Mouse (Mus musculus): Measurements from ENCODE around the gene Tmem269. TPM values are rescaled to one million over a fixed set of nuclear protein-coding genes. Genes with fewer than 3 reads are reported as not detected.

Tmem269 gene
- polyA plus RNA-seq, 1 experiment, result 1.2 TPM

- Histone ChIP-seq H3K4me3 (ENCODE audit: insufficient read depth, low read length) (peak overlapping the region; percentile 94), H3K27ac (ENCODE audit: insufficient read depth, low read length) (peak overlapping the region; percentile 75; the same call in 1 of the 2 replicates), H3K4me1 (ENCODE audit: control insufficient read depth, insufficient read depth, low read length) (peaks cover 4% of the 10 kb centered on the region; the same call in 1 of the 2 replicates)
- TF ChIP-seq CTCF (IDR thresholded peaks at IDR 0.05; ENCODE audit: extremely low read depth, insufficient read depth, low read length) (no peak), POLR2A (IDR thresholded peaks at IDR 0.05; ENCODE audit: extremely low read depth, insufficient read depth, low read length) (no peak)
These were observed 44.9 kb downstream of the Tmem269 start for GRCm38 (mm10) chr4:119172919-119173650.

DNA sequence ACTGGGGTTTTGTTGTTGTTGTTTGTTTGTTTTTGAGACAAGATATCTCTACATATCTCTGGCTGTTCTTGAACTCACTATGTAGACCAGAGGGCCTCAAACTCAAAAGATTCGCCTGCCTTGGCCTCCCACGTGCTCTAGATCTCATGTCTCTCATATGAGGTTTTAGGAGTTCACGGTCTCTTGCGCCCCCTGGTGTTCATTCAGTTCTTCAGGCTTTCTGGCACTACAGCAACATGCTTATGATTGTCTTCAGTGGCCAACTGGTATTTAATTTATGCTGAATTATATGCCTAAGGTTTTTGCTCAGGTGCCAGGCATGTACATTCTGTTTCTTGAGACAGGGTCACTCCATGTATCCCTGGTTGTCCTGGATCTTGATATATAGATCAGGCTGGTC, 50.4 kb downstream of the Tmem269 start:
- Histone ChIP-seq H3K27ac (ENCODE audit: insufficient read depth, low read length) (no peak overlapping the region), H3K4me1 (ENCODE audit: control insufficient read depth, insufficient read depth, low read length) (peaks cover 2% of the 10 kb centered on the region; the same call in 1 of the 2 replicates), H3K4me3 (ENCODE audit: insufficient read depth, low read length) (no peak overlapping the region)
- TF ChIP-seq CTCF (IDR thresholded peaks at IDR 0.05; ENCODE audit: extremely low read depth, insufficient read depth, low read length), result peak; percentile 94
- no peak for TF ChIP-seq POLR2A (IDR thresholded peaks at IDR 0.05; ENCODE audit: extremely low read depth, insufficient read depth, low read length)

DNA sequence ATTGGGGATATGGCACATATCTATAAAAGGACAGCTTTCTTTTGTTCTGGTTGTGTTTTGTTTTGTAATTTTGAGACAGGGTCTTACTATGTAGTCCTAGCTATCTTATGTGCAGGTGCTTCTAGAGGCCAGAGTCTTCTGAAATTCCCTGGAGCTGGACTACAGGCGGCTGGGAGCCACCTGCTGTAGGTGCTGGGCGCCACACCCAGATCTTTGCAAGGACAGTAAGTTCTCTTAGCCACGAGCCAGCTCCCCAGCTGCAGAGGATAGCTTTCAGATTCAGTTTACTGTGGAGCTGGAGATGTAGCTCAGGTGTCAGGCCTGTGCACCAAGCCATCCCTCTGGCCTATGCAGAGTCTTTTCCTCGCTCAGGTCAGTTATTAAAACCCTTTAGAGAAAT, 50.9 kb downstream of the Tmem269 start:
- TF ChIP-seq POLR2A (IDR thresholded peaks at IDR 0.05; ENCODE audit: extremely low read depth, insufficient read depth, low read length), result no peak
- no peak for TF ChIP-seq CTCF (IDR thresholded peaks at IDR 0.05; ENCODE audit: extremely low read depth, insufficient read depth, low read length)
- H3K27ac ChIP-seq (ENCODE audit: insufficient read depth, low read length), result no peak overlapping the region
- H3K4me1 ChIP-seq (ENCODE audit: control insufficient read depth, insufficient read depth, low read length), result peaks cover 2% of the 10 kb centered on the region; the same call in 1 of the 2 replicates
- no peak overlapping the region for H3K4me3 ChIP-seq (ENCODE audit: insufficient read depth, low read length)

GRCm38 (mm10) chr4:119165916-119166315, 52.1 kb downstream of the Tmem269 start:
- Histone ChIP-seq H3K4me1 (ENCODE audit: control insufficient read depth, insufficient read depth, low read length) (no peaks in the 10 kb centered on the region), H3K27ac (ENCODE audit: insufficient read depth, low read length) (no peak overlapping the region), H3K4me3 (ENCODE audit: insufficient read depth, low read length) (no peak overlapping the region)
- TF ChIP-seq CTCF (IDR thresholded peaks at IDR 0.05; ENCODE audit: extremely low read depth, insufficient read depth, low read length) (no peak), POLR2A (IDR thresholded peaks at IDR 0.05; ENCODE audit: extremely low read depth, insufficient read depth, low read length) (no peak)

GRCm38 (mm10) chr4:119162990-119163389, 55.0 kb downstream of the Tmem269 start:
- H3K4me3 ChIP-seq (ENCODE audit: insufficient read depth, low read length), result no peak overlapping the region
- H3K27ac ChIP-seq (ENCODE audit: insufficient read depth, low read length), result no peak overlapping the region
- H3K4me1 ChIP-seq (ENCODE audit: control insufficient read depth, insufficient read depth, low read length), result no peaks in the 10 kb centered on the region
- TF ChIP-seq POLR2A (IDR thresholded peaks at IDR 0.05; ENCODE audit: extremely low read depth, insufficient read depth, low read length) (no peak), CTCF (IDR thresholded peaks at IDR 0.05; ENCODE audit: extremely low read depth, insufficient read depth, low read length) (no peak)

DNA sequence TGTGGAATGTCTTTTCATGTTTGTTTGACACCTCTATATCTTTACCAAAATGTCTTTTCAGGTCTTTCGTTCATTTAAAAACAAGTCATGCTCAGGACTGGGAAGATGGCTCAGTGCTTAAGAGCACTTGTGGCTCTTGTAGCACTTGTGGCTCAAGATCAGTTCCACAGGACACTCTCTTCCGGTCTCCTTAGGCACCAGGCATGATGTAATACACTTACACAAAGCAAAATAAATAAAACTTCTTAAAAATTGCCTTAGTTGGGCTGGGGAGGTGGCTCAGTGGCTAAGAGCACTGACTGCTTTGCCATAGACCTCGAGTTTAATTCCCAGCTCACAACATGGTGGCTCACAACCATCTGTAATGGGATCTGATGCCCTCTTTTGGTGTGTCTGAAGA, 56.7 kb downstream of the Tmem269 start:
- TF ChIP-seq POLR2A (IDR thresholded peaks at IDR 0.05; ENCODE audit: extremely low read depth, insufficient read depth, low read length), result no peak
- TF ChIP-seq CTCF (IDR thresholded peaks at IDR 0.05; ENCODE audit: extremely low read depth, insufficient read depth, low read length), result no peak
- Histone ChIP-seq H3K27ac (ENCODE audit: insufficient read depth, low read length) (no peak overlapping the region), H3K4me1 (ENCODE audit: control insufficient read depth, insufficient read depth, low read length) (no peaks in the 10 kb centered on the region), H3K4me3 (ENCODE audit: insufficient read depth, low read length) (no peak overlapping the region)

- TF ChIP-seq CTCF (IDR thresholded peaks at IDR 0.05; ENCODE audit: extremely low read depth, insufficient read depth, low read length), result no peak
- TF ChIP-seq POLR2A (IDR thresholded peaks at IDR 0.05; ENCODE audit: extremely low read depth, insufficient read depth, low read length), result no peak
- H3K4me1 ChIP-seq (ENCODE audit: control insufficient read depth, insufficient read depth, low read length), result no peaks in the 10 kb centered on the region
- H3K27ac ChIP-seq (ENCODE audit: insufficient read depth, low read length), result no peak overlapping the region
- no peak overlapping the region for H3K4me3 ChIP-seq (ENCODE audit: insufficient read depth, low read length)
These were observed 60.1 kb downstream of the Tmem269 start for GRCm38 (mm10) chr4:119157891-119158290.

DNA sequence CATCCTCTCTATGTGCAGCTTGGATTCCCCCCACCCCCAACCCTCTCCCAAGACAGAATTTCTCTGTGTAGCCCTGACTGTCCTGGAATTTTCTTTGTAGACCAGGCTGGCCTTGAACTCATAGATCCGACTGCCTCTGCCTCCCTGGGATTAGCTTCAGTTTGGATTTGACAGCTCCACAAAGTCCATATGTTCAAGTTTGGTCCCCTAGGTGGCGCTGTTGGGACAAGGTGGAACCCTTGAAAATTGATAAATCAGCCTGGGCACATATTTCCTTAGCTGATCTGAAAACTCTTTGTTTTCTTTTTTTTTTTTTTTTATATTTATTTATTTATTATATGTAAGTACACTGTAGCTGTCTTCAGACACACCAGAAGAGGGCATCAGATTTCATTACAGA, 60.8 kb downstream of the Tmem269 start:
- TF ChIP-seq CTCF (IDR thresholded peaks at IDR 0.05; ENCODE audit: extremely low read depth, insufficient read depth, low read length), result peak; percentile 48
- TF ChIP-seq POLR2A (IDR thresholded peaks at IDR 0.05; ENCODE audit: extremely low read depth, insufficient read depth, low read length), result no peak
- H3K4me1 ChIP-seq (ENCODE audit: control insufficient read depth, insufficient read depth, low read length), result no peaks in the 10 kb centered on the region
- no peak overlapping the region for H3K4me3 ChIP-seq (ENCODE audit: insufficient read depth, low read length)
- H3K27ac ChIP-seq (ENCODE audit: insufficient read depth, low read length), result no peak overlapping the region

Other genes with a start within 250 kb of the Tmem269 start
- 112 and 125 TPM in 2 replicates for gene Slc2a1, start 109.5 kb downstream of the Tmem269 start, polyA plus RNA-seq (2012; rRNA removed)
- 8.1 and 8.8 TPM in 2 replicates for gene Zfp691, start 44.0 kb downstream of the Tmem269 start, polyA plus RNA-seq (2012; rRNA removed)
- gene Ermap, start 28.2 kb downstream of the Tmem269 start, polyA plus RNA-seq (2012; rRNA removed), result 0.55 and 0.56 TPM in 2 replicates
- gene Svbp, start 22.9 kb downstream of the Tmem269 start, polyA plus RNA-seq (2012; rRNA removed), result 29.2 and 29.9 TPM in 2 replicates
- 13.0 TPM in 2 replicates for gene AU022252, start 14.5 kb upstream of the Tmem269 start, polyA plus RNA-seq (2012; rRNA removed)
- 10.6 and 10.8 TPM in 2 replicates for gene P3h1, start 14.7 kb upstream of the Tmem269 start, polyA plus RNA-seq (2012; rRNA removed)
- gene Cldn19, start 37.2 kb upstream of the Tmem269 start, polyA plus RNA-seq (2012; rRNA removed), result 0.32 and 0.58 TPM in 2 replicates
- 226 and 233 TPM in 2 replicates for gene Ybx1, start 76.4 kb upstream of the Tmem269 start, polyA plus RNA-seq (2012; rRNA removed)
- gene Ppih, start 102.3 kb upstream of the Tmem269 start, polyA plus RNA-seq (2012; rRNA removed), result 21.6 and 24.5 TPM in 2 replicates
- 15.1 and 15.3 TPM in 2 replicates for gene Ccdc30, start 197.3 kb upstream of the Tmem269 start, polyA plus RNA-seq (2012; rRNA removed)
- 9.6 and 10.2 TPM in 2 replicates for gene Ppcs, start 204.2 kb upstream of the Tmem269 start, polyA plus RNA-seq (2012; rRNA removed)
- 0.32 and 0.48 TPM in 2 replicates for gene Zmynd12, start 204.6 kb upstream of the Tmem269 start, polyA plus RNA-seq (2012; rRNA removed)